Mouse (Mus musculus) kidney, postnatal 36 days (tissue): ENCODE data around the gene Zfp991.
"Not testable (repeated sequence)": the region's sequence is repeated elsewhere in the genome, so short reads cannot be mapped to it uniquely, and the experiment has no call there.

Experiments used
- DNase-seq, 2 experiments: peaks; one replicate each; pipeline ENCODE4 v3.0.0; 2021 to 2022; ENCODE audit warnings: mixed read lengths in 2 of 2

Zfp991 gene

DNA sequence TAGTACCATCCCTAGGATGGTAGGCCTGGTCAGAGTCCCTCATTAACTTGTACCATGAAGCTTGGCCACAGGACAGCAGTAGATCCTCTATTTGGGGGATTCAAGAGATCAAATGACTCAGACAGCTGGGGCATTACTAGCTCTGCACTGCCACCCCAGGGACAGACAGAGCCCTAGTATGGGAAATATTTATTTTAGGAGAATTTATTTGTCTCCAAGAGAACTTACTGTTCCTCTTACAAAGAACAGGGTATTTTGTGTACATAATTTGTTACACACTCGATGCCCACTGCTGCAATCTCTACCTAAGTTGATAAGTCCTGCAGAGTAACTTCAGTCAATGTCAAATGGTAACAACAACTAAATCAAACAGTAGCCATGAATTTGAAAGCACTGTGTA is 55.0 kb downstream of the Zfp991 start:
- DNase-seq = not testable (repeated sequence)

DNA sequence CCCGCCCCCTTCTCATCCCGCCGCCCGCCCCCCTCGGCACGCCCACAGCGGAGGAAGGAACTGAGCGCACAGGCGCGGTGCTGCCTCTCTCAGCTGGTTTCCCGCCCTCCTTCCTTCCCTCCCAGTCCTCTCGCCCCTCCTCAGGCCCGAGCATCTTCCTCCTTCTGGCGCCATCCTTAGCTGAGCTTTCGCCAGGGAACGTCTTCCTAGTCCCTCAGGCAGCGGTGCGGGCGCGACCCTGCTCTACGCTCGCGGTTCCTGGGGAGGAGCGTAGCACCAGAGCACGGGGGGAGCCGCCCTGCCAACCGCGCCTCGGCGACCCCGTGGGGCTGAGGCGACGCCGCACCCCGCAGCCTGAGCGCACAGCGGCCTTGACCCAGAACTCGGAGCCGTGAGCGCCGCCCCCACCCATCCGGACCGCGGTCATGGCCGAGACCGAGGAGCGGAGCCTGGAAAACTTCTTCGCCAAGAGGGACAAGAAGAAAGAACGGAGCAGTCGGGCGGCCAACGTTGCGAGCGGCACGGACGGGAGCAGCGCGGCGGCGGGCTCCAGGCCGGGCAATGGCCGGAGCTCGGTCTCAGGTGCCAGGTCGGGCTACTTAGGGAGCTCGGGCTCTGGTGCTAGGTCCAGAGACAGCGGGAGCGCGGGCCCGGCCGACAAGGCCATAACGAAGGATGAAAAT is 55.6 kb downstream of the Zfp991 start:
- DNase-seq = not testable (repeated sequence)

DNA sequence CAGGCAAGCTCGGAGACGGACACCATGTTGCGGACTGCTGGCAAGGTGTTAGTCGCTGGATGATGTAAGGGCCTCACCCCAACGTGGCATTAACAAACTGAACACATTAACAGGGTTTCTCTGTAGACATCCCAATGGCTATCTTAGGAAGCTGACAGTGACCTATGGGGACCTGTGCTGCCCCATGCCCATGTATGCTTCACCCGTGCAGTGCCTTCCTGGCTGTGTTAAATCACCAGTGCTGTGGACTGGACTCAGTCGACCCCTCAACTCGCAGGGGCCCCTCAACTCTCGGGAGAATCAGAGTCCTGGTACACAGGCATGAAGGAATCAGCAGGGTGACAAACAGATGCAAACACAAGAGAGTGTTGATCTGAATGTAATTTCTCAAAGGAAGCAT is 63.3 kb downstream of the Zfp991 start:
- DNase-seq = not testable (repeated sequence)

GRCm38 (mm10) chr4:147197210-147197609 is 65.4 kb downstream of the Zfp991 start:
- DNase-seq = not testable (repeated sequence)

DNA sequence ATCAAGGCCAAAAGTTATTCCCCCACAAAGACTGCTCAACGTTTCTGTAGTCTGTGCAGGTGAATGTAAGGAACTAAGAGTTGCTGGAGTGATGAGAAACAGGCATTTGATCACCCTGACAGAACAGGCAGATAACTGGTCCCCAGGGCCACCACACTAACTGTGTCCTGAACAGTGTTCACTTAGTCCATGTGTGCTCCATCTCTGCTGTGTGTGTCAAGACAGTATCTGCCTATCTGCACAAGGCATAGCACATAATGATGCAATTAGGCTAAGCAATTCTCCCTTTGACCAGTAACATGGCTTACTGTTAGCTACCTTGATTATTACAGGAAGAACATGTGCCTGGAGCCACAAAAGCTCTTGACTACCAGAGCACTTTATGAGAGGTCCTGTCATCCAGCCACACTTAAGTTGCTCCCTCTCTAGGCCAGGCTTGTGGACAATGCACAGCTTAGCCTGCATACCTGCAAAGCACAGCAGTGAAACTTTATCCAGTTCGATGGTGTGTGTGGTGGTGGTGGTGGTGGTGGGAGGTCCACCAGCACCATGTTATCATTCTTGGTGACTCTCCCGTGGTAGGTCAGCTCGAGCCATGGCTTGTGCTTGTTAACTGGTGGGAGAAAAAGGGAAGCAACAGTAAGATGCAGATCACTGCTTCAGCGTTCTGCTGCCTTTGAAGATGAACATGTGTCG is 67.4 kb downstream of the Zfp991 start:
- DNase-seq = not testable (repeated sequence)

GRCm38 (mm10) chr4:147201920-147202660 is 70.3 kb downstream of the Zfp991 start:
- DNase-seq = not testable (repeated sequence)

GRCm38 (mm10) chr4:147212182-147212928 is 80.5 kb downstream of the Zfp991 start:
- DNase-seq = not testable (repeated sequence)

DNA sequence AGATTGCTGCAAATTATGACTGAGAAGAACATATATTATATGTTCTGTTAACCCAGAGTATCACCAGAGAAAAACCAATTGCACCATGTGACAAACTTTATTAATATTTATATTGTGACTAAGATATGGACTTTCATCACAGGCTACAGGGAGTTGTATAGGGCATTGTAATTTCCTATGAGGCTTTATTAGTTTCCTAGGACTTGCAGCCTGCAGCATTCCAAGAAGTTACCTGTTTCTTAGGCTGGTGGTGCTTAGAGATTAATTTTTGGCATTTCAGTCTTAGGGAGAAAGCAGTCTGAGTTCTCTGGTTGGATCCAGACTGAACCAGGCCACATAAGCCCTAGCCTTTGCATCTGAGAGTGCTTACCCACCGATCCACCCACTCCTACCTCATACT is 82.4 kb downstream of the Zfp991 start:
- DNase-seq = not testable (repeated sequence)

DNA sequence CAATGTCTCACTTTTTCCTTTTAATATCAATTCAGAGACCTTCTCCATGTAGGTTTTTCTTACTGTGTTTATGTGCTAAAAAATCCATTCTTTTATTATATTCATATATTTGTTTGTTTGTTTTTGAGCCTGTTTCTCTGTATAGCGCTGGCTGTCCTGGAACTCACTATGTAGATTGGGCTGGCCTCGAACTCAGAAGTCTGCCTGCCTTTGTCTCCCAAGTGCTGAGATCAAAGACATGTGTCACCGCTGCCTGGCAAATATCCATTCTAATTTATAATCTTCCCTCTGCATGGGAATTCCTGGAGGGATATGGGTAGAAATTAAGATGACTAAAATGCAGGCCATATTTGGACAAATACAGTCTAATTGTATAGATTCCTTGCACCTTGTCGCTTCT is 85.8 kb downstream of the Zfp991 start:
- not testable (repeated sequence) for DNase-seq

GRCm38 (mm10) chr4:147219319-147220070 is 87.7 kb downstream of the Zfp991 start:
- DNase-seq = peak in 1 of 2 experiments; percentile 19

- DNase-seq = peak in 1 of 2 experiments; percentile 19
Observed at GRCm38 (mm10) chr4:147220226-147220625, 88.4 kb downstream of the Zfp991 start.

DNA sequence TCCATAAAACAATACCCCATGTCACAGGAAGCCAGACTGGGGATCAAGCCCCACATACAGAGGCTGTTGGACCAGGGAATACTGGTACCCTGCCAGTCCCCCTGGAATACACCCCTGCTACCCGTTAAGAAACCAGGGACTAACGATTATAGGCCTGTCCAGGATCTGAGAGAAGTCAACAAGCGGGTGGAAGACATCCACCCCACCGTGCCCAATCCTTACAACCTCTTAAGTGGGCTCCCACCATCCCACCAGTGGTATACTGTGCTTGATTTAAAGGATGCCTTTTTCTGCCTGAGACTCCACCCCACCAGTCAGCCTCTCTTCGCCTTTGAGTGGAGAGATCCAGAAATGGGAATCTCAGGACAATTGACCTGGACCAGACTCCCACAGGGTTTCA is 90.2 kb downstream of the Zfp991 start:
- DNase-seq = not testable (repeated sequence)

- peak in 1 of 2 experiments; percentile 19 for DNase-seq
Observed at GRCm38 (mm10) chr4:147223778-147224435, 92.1 kb downstream of the Zfp991 start.

DNA sequence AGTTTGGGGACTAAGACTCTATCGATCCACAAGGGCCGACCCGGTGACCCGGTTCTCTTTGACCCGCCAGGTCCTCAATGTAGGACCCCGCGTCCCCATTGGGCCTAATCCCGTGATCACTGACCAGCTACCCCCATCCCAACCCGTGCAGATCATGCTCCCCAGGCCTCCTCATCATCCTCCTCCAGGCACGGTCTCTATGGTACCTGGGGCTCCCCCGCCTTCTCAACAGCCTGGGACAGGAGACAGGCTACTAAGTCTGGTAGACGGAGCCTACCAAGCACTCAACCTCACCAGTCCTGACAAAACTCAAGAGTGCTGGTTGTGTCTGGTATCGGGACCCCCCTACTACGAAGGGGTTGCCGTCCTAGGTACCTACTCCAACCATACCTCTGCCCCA is 93.8 kb downstream of the Zfp991 start:
- not testable (repeated sequence) for DNase-seq

DNA sequence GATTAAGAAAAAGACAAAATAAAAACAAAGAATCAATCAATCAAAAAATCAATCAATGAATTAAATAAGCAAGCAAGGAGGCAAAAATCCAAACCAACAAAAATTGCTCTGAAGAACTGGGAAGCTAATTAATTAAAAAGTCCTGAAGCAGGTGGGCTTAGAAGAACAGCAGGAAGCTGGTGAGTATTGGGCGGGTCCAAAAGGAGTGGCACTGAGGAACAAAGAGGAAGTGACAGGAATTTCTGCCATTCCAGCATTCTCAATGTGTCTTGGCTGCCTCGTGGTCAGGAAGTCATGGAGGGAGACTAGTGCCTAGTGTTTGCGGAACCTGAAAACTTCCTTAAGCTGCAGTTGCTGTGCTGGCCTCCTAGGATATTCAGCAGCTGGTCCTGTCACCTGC is 98.2 kb downstream of the Zfp991 start:
- not testable (repeated sequence) for DNase-seq
